17 mouse cellular contexts compared by ENCODE assay signal in the genomic region with DNA sequence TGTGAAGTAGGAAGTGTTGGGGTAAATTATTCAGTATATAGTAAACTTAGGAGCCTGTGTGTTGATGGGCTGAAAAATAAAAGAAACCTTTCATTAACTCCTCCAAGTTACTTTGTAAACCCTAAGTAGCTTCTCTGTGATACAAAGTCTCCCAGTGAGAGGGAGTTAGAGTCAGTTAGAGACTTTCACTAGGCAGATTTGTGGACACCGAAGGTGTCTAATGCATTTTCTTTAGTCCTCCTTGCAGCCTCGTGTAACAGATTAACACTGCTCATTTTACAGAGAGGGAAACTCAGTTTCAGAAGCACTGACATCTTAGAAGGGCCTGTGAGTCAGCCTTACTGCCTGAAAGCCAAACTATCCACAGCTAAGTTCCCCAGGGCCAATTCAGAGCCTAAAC. TPM values are rescaled to one million over a fixed set of nuclear protein-coding genes. Genes with fewer than 3 reads are reported as not detected.
DNase-seq lines count a peak whose midpoint lies in the region; ATAC-seq and TF ChIP-seq lines count a peak whose summit lies in the region.
"Had no signal": no experiment of that assay in that cellular context is flagged by ENCODE, and none has a peak within 500 bp of the region (broad histone marks: within the 10 kb centered on the region; RNA-seq: fewer than 3 reads in every experiment).

No protein-coding gene starts in this region.

- no peaks in the 10 kb centered on the region for H3K27me3 ChIP-seq in heart, embryonic 13.5 days (replicated peaks)
- H3K27me3 ChIP-seq in testis, adult 2 months (ENCODE audit: control insufficient read depth, insufficient read depth, low read length), result no peaks in the 10 kb centered on the region
- H3K27me3 ChIP-seq: embryonic facial prominence, embryonic 12.5 days; forebrain, embryonic 15.5 days; hindbrain, embryonic 15.5 days had no signal

- no peak for DNase-seq in heart, postnatal 4 days
- DNase-seq in kidney, adult 9 months, result peak; percentile 61
- DNase-seq in kidney, adult 18-20 months, result no peak
- no peak for DNase-seq in testis, postnatal 10 days (ENCODE audit: low spot score)
- DNase-seq in left cerebral cortex, adult 11 months (ENCODE audit: low spot score), result no peak
- DNase-seq: adrenal gland, adult 8-10 months; cerebellum, adult 11-12 months; cerebellum, adult 9-10 months; cerebellum, postnatal 25 days; gastrocnemius, postnatal 36 days; heart, adult 2 months had no signal

- H3K36me3 ChIP-seq in heart, embryonic 13.5 days, result no peaks in the 10 kb centered on the region
- no peaks in the 10 kb centered on the region for H3K36me3 ChIP-seq in testis, adult 2 months (ENCODE audit: control insufficient read depth, insufficient read depth, low read length)
- H3K36me3 ChIP-seq: embryonic facial prominence, embryonic 12.5 days; forebrain, embryonic 15.5 days; hindbrain, embryonic 15.5 days had no signal

- no peak overlapping the region for H3K9ac ChIP-seq in heart, embryonic 13.5 days
- H3K9ac ChIP-seq: embryonic facial prominence, embryonic 12.5 days; forebrain, embryonic 15.5 days; hindbrain, embryonic 15.5 days had no signal

- WGBS in heart, embryonic 13.5 days, result 33% methylated on average over 2 of the region's 2 CpGs

- H3K9me3 ChIP-seq in heart, embryonic 13.5 days, result no peaks in the 10 kb centered on the region
- H3K9me3 ChIP-seq: embryonic facial prominence, embryonic 12.5 days; forebrain, embryonic 15.5 days; hindbrain, embryonic 15.5 days had no signal

- TF ChIP-seq CTCF in testis, adult 2 months (IDR thresholded peaks at IDR 0.05; ENCODE audit: control insufficient read depth, insufficient read depth, insufficient replicate concordance, low read depth, low read length), result no peak

- H3K4me1 ChIP-seq in heart, embryonic 13.5 days, result peaks cover 44% of the 10 kb centered on the region
- H3K4me1 ChIP-seq in testis, adult 2 months (ENCODE audit: control insufficient read depth, insufficient read depth, low read length), result no peaks in the 10 kb centered on the region
- H3K4me1 ChIP-seq: forebrain, embryonic 15.5 days; hindbrain, embryonic 15.5 days had no signal

- H3K27ac ChIP-seq in heart, embryonic 13.5 days (replicated peaks), result peak overlapping the region; percentile 73
- H3K27ac ChIP-seq in testis, adult 2 months (ENCODE audit: control insufficient read depth, insufficient read depth, low read depth, low read length), result no peak overlapping the region
- H3K27ac ChIP-seq: embryonic facial prominence, embryonic 12.5 days; forebrain, embryonic 15.5 days; heart, adult 2 months; hindbrain, embryonic 15.5 days had no signal

- TF ChIP-seq POLR2A in testis, adult 2 months (IDR thresholded peaks at IDR 0.05; ENCODE audit: control insufficient read depth, low read depth, low read length), result no peak

- no peak overlapping the region for H3K4me2 ChIP-seq in heart, embryonic 13.5 days
- H3K4me2 ChIP-seq: embryonic facial prominence, embryonic 12.5 days; forebrain, embryonic 15.5 days; hindbrain, embryonic 15.5 days had no signal

- no peak overlapping the region for H3K4me3 ChIP-seq in heart, embryonic 13.5 days
- H3K4me3 ChIP-seq in testis, adult 2 months (ENCODE audit: control insufficient read depth, low read depth, low read length), result peak overlapping the region; percentile 27; the same call in 1 of the 2 replicates
- H3K4me3 ChIP-seq: embryonic facial prominence, embryonic 12.5 days; forebrain, embryonic 15.5 days; heart, adult 2 months; hindbrain, embryonic 15.5 days had no signal

- no peak for ATAC-seq in heart, embryonic 13.5 days (ENCODE audit: extremely low read depth, insufficient number of reproducible peaks, low FRiP score, low TSS enrichment)
- ATAC-seq: forebrain, embryonic 15.5 days; intestine, embryonic 16.5 days had no signal

RNA-seq across cellular contexts. Expression of a gene that starts 20.4 kb away (rescaled TPM):
- polyA plus RNA-seq in heart, embryonic 13.5 days (2015; fragmentation: Nextera tagmentation; extraction: Ambion mirVana), result 6.0 and 7.0 TPM in 2 replicates
- total RNA-seq in heart, postnatal 4 days (2021), result 1 to 10 TPM; 7.7 to 8.1 TPM
- 0.59 and 0.62 TPM in 2 replicates for polyA plus RNA-seq in testis, adult 2 months (2012; rRNA removed)
